Mouse (Mus musculus) CH12.LX (cell line): ENCODE measurements around the gene Hnrnph2. TPM values are rescaled to one million over a fixed set of nuclear protein-coding genes. Genes with fewer than 3 reads are reported as not detected.

Experiments used
- DNase-seq: peaks from one replicate; pipeline ENCODE4 v3.0.0-alpha.2; 2013; ENCODE audit errors: extremely low read depth
- H3K27ac ChIP-seq: 2 replicates; pipeline ENCODE4 v1.5.1; 2012; ENCODE audit warnings: low read depth, mild to moderate bottlenecking, control low read depth, moderate library complexity; ENCODE audit not compliant: insufficient read depth
- H3K27me3 ChIP-seq: replicated peaks from 2 replicates; pipeline ENCODE3; 2012; ENCODE audit warnings: inconsistent platforms
- H3K36me3 ChIP-seq, 2 experiments: replicated peaks in 1 of 2; 2 replicates each; pipeline versions ENCODE3 to v1.6.1; 2012; ENCODE audit warnings: inconsistent platforms in 1 of 2, low read length in 1 of 2, mild to moderate bottlenecking in 1 of 2, mixed read lengths in 1 of 2, moderate library complexity in 1 of 2; ENCODE audit not compliant: control insufficient read depth in 1 of 2, insufficient read depth in 1 of 2
- H3K4me1 ChIP-seq, 2 experiments: 2 replicates each; pipeline ENCODE4 v1.6.1; 2012; ENCODE audit warnings: inconsistent platforms in 1 of 2, moderate library complexity in 1 of 2; ENCODE audit not compliant: insufficient read depth in 2 of 2, control insufficient read depth in 1 of 2
- H3K4me2 ChIP-seq: 2 replicates; pipeline ENCODE4 v1.6.1; 2012; ENCODE audit warnings: low read depth, mild to moderate bottlenecking, control low read depth; ENCODE audit not compliant: poor library complexity, insufficient read depth, severe bottlenecking
- H3K4me3 ChIP-seq, 3 experiments: fragments of 150-350 bp in 1 of 3; sonication (generic) in 1 of 3; replicated peaks in 1 of 3; 2 replicates each; pipeline versions ENCODE3 to v1.5.1; 2011 to 2012; ENCODE audit warnings: low read depth in 2 of 3, low read length in 2 of 3, mild to moderate bottlenecking in 2 of 3, moderate library complexity in 2 of 3, control low read depth in 1 of 3, improper control_type of control experiment in 1 of 3, inconsistent platforms in 1 of 3, mixed read lengths in 1 of 3; ENCODE audit not compliant: poor library complexity in 1 of 3
- H3K79me2 ChIP-seq: replicated peaks from 2 replicates; pipeline ENCODE4 v1.6.1; 2012; ENCODE audit warnings: mild to moderate bottlenecking, moderate library complexity; ENCODE audit not compliant: control insufficient read depth, poor library complexity, insufficient read depth, severe bottlenecking; ENCODE audit errors: extremely low read depth
- H3K9ac ChIP-seq: 2 replicates; pipeline ENCODE4 v1.6.1; 2012; ENCODE audit warnings: low read depth, mild to moderate bottlenecking, control low read depth, moderate library complexity; ENCODE audit not compliant: insufficient read depth
- H3K9me3 ChIP-seq: replicated peaks from 2 replicates; pipeline ENCODE3; 2012; ENCODE audit warnings: low read length, inconsistent platforms, mixed read lengths
- BHLHE40 ChIP-seq: IDR thresholded peaks from 2 replicates; pipeline ENCODE4 v1.6.1; 2011; ENCODE audit warnings: mild to moderate bottlenecking, low read depth, low read length, improper control_type of control experiment
- CHD1 ChIP-seq: IDR thresholded peaks from 2 replicates; pipeline ENCODE4 v1.6.1; 2012; ENCODE audit warnings: low read depth, low read length, improper control_type of control experiment, inconsistent platforms
- CHD2 ChIP-seq: IDR thresholded peaks from 2 replicates; pipeline ENCODE4 v1.6.1; 2011; ENCODE audit warnings: low read length, improper control_type of control experiment
- CTCF ChIP-seq, 2 experiments: IDR thresholded peaks in 1 of 2; conservative IDR thresholded peaks in 1 of 2; 2 replicates each; pipeline ENCODE4 v1.5.1; 2011 to 2012; ENCODE audit warnings: low read depth in 2 of 2, low read length in 2 of 2, improper control_type of control experiment in 1 of 2, inconsistent platforms in 1 of 2, mild to moderate bottlenecking in 1 of 2, moderate library complexity in 1 of 2
- E2F4 ChIP-seq: IDR thresholded peaks from 2 replicates; pipeline ENCODE4 v1.6.1; 2011; ENCODE audit warnings: low read depth, low read length, improper control_type of control experiment; ENCODE audit not compliant: insufficient replicate concordance
- ELF1 ChIP-seq: IDR thresholded peaks from 2 replicates; pipeline ENCODE4 v1.6.1; 2014; ENCODE audit warnings: low read depth, mild to moderate bottlenecking, inconsistent platforms, low read length, improper control_type of control experiment
- EP300 ChIP-seq: IDR thresholded peaks from 2 replicates; pipeline ENCODE4 v1.6.1; 2011; ENCODE audit warnings: low read length, improper control_type of control experiment
- ETS1 ChIP-seq: conservative IDR thresholded peaks from 2 replicates; pipeline ENCODE4 v1.6.1; 2012; ENCODE audit warnings: low read depth, mild to moderate bottlenecking, inconsistent platforms, low read length, improper control_type of control experiment, moderate library complexity
- GABPA ChIP-seq: IDR thresholded peaks from 2 replicates; pipeline ENCODE4 v1.6.1; 2012; ENCODE audit warnings: low read depth, low read length, improper control_type of control experiment, inconsistent platforms; ENCODE audit not compliant: insufficient replicate concordance
- HCFC1 ChIP-seq: IDR thresholded peaks from 2 replicates; pipeline ENCODE4 v1.6.1; 2012; ENCODE audit warnings: low read depth, mild to moderate bottlenecking, inconsistent platforms, low read length, improper control_type of control experiment
- IRF4 ChIP-seq: IDR thresholded peaks from 2 replicates; pipeline ENCODE4 v1.6.1; 2014; ENCODE audit warnings: low read depth, mild to moderate bottlenecking, inconsistent platforms, low read length, improper control_type of control experiment
- JUN ChIP-seq: IDR thresholded peaks from 2 replicates; pipeline ENCODE4 v1.6.1; 2011; ENCODE audit warnings: low read depth, mild to moderate bottlenecking, low read length, improper control_type of control experiment, moderate library complexity; ENCODE audit not compliant: insufficient read depth
- JUND ChIP-seq: conservative IDR thresholded peaks from 2 replicates; pipeline ENCODE4 v1.6.1; 2011; ENCODE audit warnings: low read depth, low read length, improper control_type of control experiment
- KAT2A ChIP-seq: IDR thresholded peaks from 2 replicates; pipeline ENCODE4 v1.6.1; 2012; ENCODE audit warnings: low read length, improper control_type of control experiment, inconsistent platforms; ENCODE audit not compliant: insufficient replicate concordance
- MAFK ChIP-seq: IDR thresholded peaks from 2 replicates; pipeline ENCODE4 v1.6.1; 2011; ENCODE audit warnings: low read length, improper control_type of control experiment; ENCODE audit not compliant: insufficient replicate concordance
- MAX ChIP-seq: IDR thresholded peaks from 2 replicates; pipeline ENCODE4 v1.6.1; 2011; ENCODE audit warnings: low read length, improper control_type of control experiment
- MAZ ChIP-seq: IDR thresholded peaks from 2 replicates; pipeline ENCODE4 v1.6.1; 2012; ENCODE audit warnings: low read depth, mild to moderate bottlenecking, inconsistent platforms, low read length, improper control_type of control experiment, moderate library complexity
- MEF2A ChIP-seq: IDR thresholded peaks from 2 replicates; pipeline ENCODE4 v1.6.1; 2014; ENCODE audit warnings: low read depth, mild to moderate bottlenecking, inconsistent platforms, low read length, improper control_type of control experiment, borderline replicate concordance
- MXI1 ChIP-seq: IDR thresholded peaks from 2 replicates; pipeline ENCODE4 v1.6.1; 2011; ENCODE audit warnings: mild to moderate bottlenecking, low read depth, low read length, improper control_type of control experiment
- MYC ChIP-seq: IDR thresholded peaks from 2 replicates; pipeline ENCODE4 v1.6.1; 2011; ENCODE audit warnings: low read depth, mild to moderate bottlenecking, improper control_type of control experiment, low read length
- NELFE ChIP-seq: IDR thresholded peaks from 2 replicates; pipeline ENCODE4 v1.6.1; 2011; ENCODE audit warnings: low read depth, low read length, improper control_type of control experiment
- NRF1 ChIP-seq: IDR thresholded peaks from 2 replicates; pipeline ENCODE4 v1.6.1; 2014; ENCODE audit warnings: low read depth, mild to moderate bottlenecking, inconsistent platforms, low read length, improper control_type of control experiment, moderate library complexity
- PAX5 ChIP-seq: IDR thresholded peaks from 2 replicates; pipeline ENCODE4 v1.6.1; 2012; ENCODE audit warnings: low read length, inconsistent platforms, mixed read lengths
- POLR2A ChIP-seq: IDR thresholded peaks from 2 replicates; pipeline ENCODE4 v1.6.1; 2011; ENCODE audit warnings: low read depth, mild to moderate bottlenecking, improper control_type of control experiment, low read length
- POLR2AphosphoS2 ChIP-seq: IDR thresholded peaks from 2 replicates; pipeline ENCODE4 v1.6.1; 2011; ENCODE audit warnings: low read depth, low read length, improper control_type of control experiment
- RAD21 ChIP-seq: IDR thresholded peaks from 2 replicates; pipeline ENCODE4 v1.6.1; 2011; ENCODE audit warnings: low read depth, mild to moderate bottlenecking, low read length, improper control_type of control experiment, moderate library complexity
- RCOR1 ChIP-seq: conservative IDR thresholded peaks from 2 replicates; pipeline ENCODE4 v1.6.1; 2012; ENCODE audit warnings: low read depth, mild to moderate bottlenecking, inconsistent platforms, low read length, improper control_type of control experiment
- SIN3A ChIP-seq: IDR thresholded peaks from 2 replicates; pipeline ENCODE4 v1.6.1; 2012; ENCODE audit warnings: low read length, improper control_type of control experiment, inconsistent platforms
- SMC3 ChIP-seq: IDR thresholded peaks from 2 replicates; pipeline ENCODE4 v1.6.1; 2011; ENCODE audit warnings: low read depth, low read length, improper control_type of control experiment
- TBP ChIP-seq: conservative IDR thresholded peaks from 2 replicates; pipeline ENCODE4 v1.6.1; 2011; ENCODE audit warnings: low read depth, low read length, improper control_type of control experiment
- TCF12 ChIP-seq: IDR thresholded peaks from 2 replicates; pipeline ENCODE4 v1.6.1; 2014; ENCODE audit warnings: low read depth, mild to moderate bottlenecking, inconsistent platforms, low read length, improper control_type of control experiment
- UBTF ChIP-seq: IDR thresholded peaks from 2 replicates; pipeline ENCODE4 v1.6.1; 2012; ENCODE audit warnings: low read depth, mild to moderate bottlenecking, inconsistent platforms, low read length, improper control_type of control experiment, moderate library complexity
- USF1 ChIP-seq: IDR thresholded peaks from 2 replicates; pipeline ENCODE4 v1.6.1; 2014; ENCODE audit warnings: low read depth, mild to moderate bottlenecking, inconsistent platforms, low read length, improper control_type of control experiment
- USF2 ChIP-seq: conservative IDR thresholded peaks from 2 replicates; pipeline ENCODE4 v1.6.1; 2011; ENCODE audit warnings: low read depth, low read length, improper control_type of control experiment
- ZC3H11A ChIP-seq: IDR thresholded peaks from 2 replicates; pipeline ENCODE4 v1.6.1; 2012; ENCODE audit warnings: low read depth, mild to moderate bottlenecking, inconsistent platforms, low read length, improper control_type of control experiment
- ZKSCAN1 ChIP-seq: IDR thresholded peaks from 2 replicates; pipeline ENCODE4 v1.6.1; 2012; ENCODE audit warnings: low read depth, inconsistent platforms, low read length, improper control_type of control experiment, borderline replicate concordance
- ZMIZ1 ChIP-seq: IDR thresholded peaks from 2 replicates; pipeline ENCODE4 v1.6.1; 2012; ENCODE audit warnings: low read depth, mild to moderate bottlenecking, inconsistent platforms, low read length, improper control_type of control experiment
- ZNF384 ChIP-seq: IDR thresholded peaks from 2 replicates; pipeline ENCODE4 v1.6.1; 2012; ENCODE audit warnings: low read depth, low read length, improper control_type of control experiment, inconsistent platforms
- dilution Hi-C: fragments of 300-500 bp; cut with MboI; formaldehyde crosslinking; loops from 2 replicates; pipeline ENCODE4 v1.14.3; 2020; ENCODE audit warnings: low sequenced_read_pairs; ENCODE audit not compliant: extremely low pct_unique_long_range_greater_than_20kb, extremely low pct_ligation_motif_present
- in situ Hi-C: fragments of 300-500 bp; cut with MboI; formaldehyde crosslinking; loops from 3 replicates; pipeline ENCODE4 v1.14.3; 2019; ENCODE audit warnings: low sequenced_read_pairs, low pct_ligation_motif_present, low pct_unique_long_range_greater_than_20kb, mixed read lengths
- polyA plus RNA-seq: library from polyadenylated mRNA; unstranded; fragments of >175 nt; gene quantifications from 2 replicates; pipeline ENCODE4 v1.2.1, GENCODE M21; 2012; ENCODE audit warnings: low read depth; ENCODE audit not compliant: insufficient read length
- total RNA-seq, 2 experiments: library from RNA; depleted of rRNA; stranded (reverse); fragments of 300-350 nt in 1 of 2; fragments of >200 nt in 1 of 2; gene quantifications; 2 replicates each; pipeline ENCODE4 v1.2.3; 2012 to 2014

Gene Hnrnph2
- total and polyA plus RNA-seq, 3 experiments: 38.2 to 70.0 (median 57.3) TPM

DNA sequence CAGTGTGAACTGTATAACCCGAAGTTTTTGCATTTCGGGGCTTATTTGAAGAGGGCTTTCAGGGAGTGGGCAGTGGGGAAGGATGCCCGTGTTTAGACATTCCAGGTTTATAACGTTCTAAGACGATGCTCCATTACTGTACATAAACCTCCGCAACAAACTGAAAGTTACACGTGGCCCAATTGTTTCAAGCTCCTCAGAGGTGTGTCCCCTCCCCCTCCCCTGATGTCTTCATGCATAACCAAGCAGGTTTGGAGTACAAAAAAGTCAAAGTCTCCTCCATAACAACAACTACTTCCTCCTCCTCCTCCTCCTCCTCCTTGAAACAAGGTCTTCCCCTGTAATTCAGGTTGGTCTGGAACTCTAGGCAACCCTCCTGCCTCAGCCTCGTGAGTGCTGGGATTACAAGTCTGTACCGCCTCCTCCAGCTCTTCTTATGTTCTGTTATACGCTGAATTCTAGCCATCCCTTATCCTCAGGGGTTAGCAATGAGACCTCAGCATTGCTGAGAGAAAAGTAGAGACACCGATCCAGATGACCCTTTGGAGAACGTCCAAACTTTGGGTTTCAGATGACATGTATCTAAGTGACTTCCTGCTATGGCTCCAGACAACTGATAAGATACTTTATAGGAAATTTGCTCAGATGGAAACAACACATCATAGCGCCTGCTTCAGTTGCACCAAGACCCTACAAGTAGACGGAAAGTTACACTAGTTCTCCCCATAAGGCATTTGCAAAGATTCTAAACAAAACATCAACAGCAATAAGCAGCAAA, 20.3 kb upstream of the Hnrnph2 start:
- DNase-seq: peak; percentile 75
- Histone ChIP-seq H3K27me3 (no peaks in the 10 kb centered on the region), H3K9me3 (no peaks in the 10 kb centered on the region), H3K9ac (peak overlapping the region; percentile 93), H3K36me3 (peaks cover 0 to 2% of the 10 kb centered on the region in 2 experiments), H3K27ac (peak overlapping the region; percentile 85), H3K4me3 (peak overlapping the region; percentile 64 to 93 (median 90)), H3K4me1 (peaks cover 0 to 8% of the 10 kb centered on the region in 2 experiments; a peak in 1 of 4 replicates), H3K79me2 (peaks cover 34% of the 10 kb centered on the region), H3K4me2 (peak overlapping the region; percentile 69)
- in situ Hi-C loops (no loop called here), dilution Hi-C loops (no loop called here)
- TF ChIP-seq ETS1: peak; percentile 30; the same call in 1 of the 2 replicates
- no peak for TF ChIP-seq PAX5
- no peak for TF ChIP-seq SMC3
- TF ChIP-seq JUND: no peak
- no peak for TF ChIP-seq ZC3H11A
- no peak for TF ChIP-seq USF1
- TF ChIP-seq ZKSCAN1: no peak
- no peak; the same call in 1 of the 2 replicates for TF ChIP-seq TBP
- TF ChIP-seq MAZ: 0 out of 2 replicates have a peak, but pooled peaks have one; percentile 40
- peak; percentile 78 for TF ChIP-seq MAX
- TF ChIP-seq MEF2A: no peak
- no peak for TF ChIP-seq HCFC1
- no peak for TF ChIP-seq CTCF (conservative IDR thresholded peaks at IDR 0.05 in 1 of 2, IDR thresholded peaks at IDR 0.05 in 1 of 2; ENCODE audit: low read depth in 2 of 2, low read length in 2 of 2)
- TF ChIP-seq RAD21: no peak
- peak; percentile 19; the same call in 1 of the 2 replicates for TF ChIP-seq IRF4
- TF ChIP-seq POLR2AphosphoS2: no peak
- peak; percentile 59 for TF ChIP-seq BHLHE40
- no peak for TF ChIP-seq JUN
- no peak for TF ChIP-seq ZMIZ1
- TF ChIP-seq ELF1: 0 out of 2 replicates have a peak, but pooled peaks have one; percentile 9
- TF ChIP-seq GABPA: no peak
- TF ChIP-seq RCOR1: no peak
- TF ChIP-seq MYC: peak; percentile 91
- TF ChIP-seq ZNF384: no peak
- TF ChIP-seq UBTF: no peak
- peak; percentile 37; the same call in 1 of the 2 replicates for TF ChIP-seq SIN3A
- TF ChIP-seq MAFK: no peak
- no peak for TF ChIP-seq NELFE
- no peak for TF ChIP-seq E2F4
- no peak for TF ChIP-seq USF2
- TF ChIP-seq MXI1: peak; percentile 68
- peak; percentile 39; the same call in 1 of the 2 replicates for TF ChIP-seq POLR2A
- TF ChIP-seq CHD2: no peak; the same call in 1 of the 2 replicates
- TF ChIP-seq CHD1: no peak
- TF ChIP-seq EP300: no peak
- TF ChIP-seq TCF12: no peak
- TF ChIP-seq NRF1: no peak
- no peak for TF ChIP-seq KAT2A
